Mouse (Mus musculus) thymus, adult 2 months (tissue): ENCODE measurements around the gene Adamts7.

Source experiments
- CTCF ChIP-seq: fragments of 200-500 bp; IDR thresholded peaks from 2 replicates; pipeline ENCODE4 v1.5.1; 2012; ENCODE audit warnings: mild to moderate bottlenecking, control low read depth, low read length, moderate library complexity, borderline replicate concordance; ENCODE audit not compliant: control insufficient read depth, poor library complexity, insufficient read depth; ENCODE audit errors: extremely low read depth
- POLR2A ChIP-seq: fragments of 200-500 bp; IDR thresholded peaks from 2 replicates; pipeline ENCODE4 v1.6.1; 2012; ENCODE audit warnings: mild to moderate bottlenecking, low read length, control low read depth, moderate library complexity; ENCODE audit not compliant: control insufficient read depth, poor library complexity, insufficient read depth; ENCODE audit errors: extremely low read depth

GRCm38 (mm10) chr9:90145788-90146187, 17.1 kb upstream of the Adamts7 start:
- TF ChIP-seq POLR2A = no peak
- no peak for TF ChIP-seq CTCF
